Mouse (Mus musculus) CH12.LX (cell line): ENCODE results near the gene Plod3.

Experiments
- CHD1 ChIP-seq: IDR thresholded peaks from 2 replicates; pipeline ENCODE4 v1.6.1; 2012; ENCODE audit warnings: low read depth, low read length, improper control_type of control experiment, inconsistent platforms
- CHD2 ChIP-seq: IDR thresholded peaks from 2 replicates; pipeline ENCODE4 v1.6.1; 2011; ENCODE audit warnings: low read length, improper control_type of control experiment
- CTCF ChIP-seq, 2 experiments: IDR thresholded peaks in 1 of 2; conservative IDR thresholded peaks in 1 of 2; 2 replicates each; pipeline ENCODE4 v1.5.1; 2011 to 2012; ENCODE audit warnings: low read depth in 2 of 2, low read length in 2 of 2, improper control_type of control experiment in 1 of 2, inconsistent platforms in 1 of 2, mild to moderate bottlenecking in 1 of 2, moderate library complexity in 1 of 2
- ELF1 ChIP-seq: IDR thresholded peaks from 2 replicates; pipeline ENCODE4 v1.6.1; 2014; ENCODE audit warnings: low read depth, mild to moderate bottlenecking, inconsistent platforms, low read length, improper control_type of control experiment
- EP300 ChIP-seq: IDR thresholded peaks from 2 replicates; pipeline ENCODE4 v1.6.1; 2011; ENCODE audit warnings: low read length, improper control_type of control experiment
- KAT2A ChIP-seq: IDR thresholded peaks from 2 replicates; pipeline ENCODE4 v1.6.1; 2012; ENCODE audit warnings: low read length, improper control_type of control experiment, inconsistent platforms; ENCODE audit not compliant: insufficient replicate concordance
- MAZ ChIP-seq: IDR thresholded peaks from 2 replicates; pipeline ENCODE4 v1.6.1; 2012; ENCODE audit warnings: low read depth, mild to moderate bottlenecking, inconsistent platforms, low read length, improper control_type of control experiment, moderate library complexity
- NELFE ChIP-seq: IDR thresholded peaks from 2 replicates; pipeline ENCODE4 v1.6.1; 2011; ENCODE audit warnings: low read depth, low read length, improper control_type of control experiment
- PAX5 ChIP-seq: IDR thresholded peaks from 2 replicates; pipeline ENCODE4 v1.6.1; 2012; ENCODE audit warnings: low read length, inconsistent platforms, mixed read lengths
- POLR2A ChIP-seq: IDR thresholded peaks from 2 replicates; pipeline ENCODE4 v1.6.1; 2011; ENCODE audit warnings: low read depth, mild to moderate bottlenecking, improper control_type of control experiment, low read length
- POLR2AphosphoS2 ChIP-seq: IDR thresholded peaks from 2 replicates; pipeline ENCODE4 v1.6.1; 2011; ENCODE audit warnings: low read depth, low read length, improper control_type of control experiment
- RCOR1 ChIP-seq: conservative IDR thresholded peaks from 2 replicates; pipeline ENCODE4 v1.6.1; 2012; ENCODE audit warnings: low read depth, mild to moderate bottlenecking, inconsistent platforms, low read length, improper control_type of control experiment
- TBP ChIP-seq: conservative IDR thresholded peaks from 2 replicates; pipeline ENCODE4 v1.6.1; 2011; ENCODE audit warnings: low read depth, low read length, improper control_type of control experiment
- TCF12 ChIP-seq: IDR thresholded peaks from 2 replicates; pipeline ENCODE4 v1.6.1; 2014; ENCODE audit warnings: low read depth, mild to moderate bottlenecking, inconsistent platforms, low read length, improper control_type of control experiment

- TF ChIP-seq KAT2A (no peak), CTCF (conservative IDR thresholded peaks at IDR 0.05 in 1 of 2, IDR thresholded peaks at IDR 0.05 in 1 of 2; ENCODE audit: low read depth in 2 of 2, low read length in 2 of 2) (no peak), CHD2 (no peak), RCOR1 (no peak), ELF1 (no peak), EP300 (no peak), MAZ (no peak), TBP (no peak), CHD1 (no peak), POLR2A (no peak), TCF12 (no peak), POLR2AphosphoS2 (no peak), NELFE (no peak), PAX5 (no peak)
Measured at GRCm38 (mm10) chr5:136965210-136965609, 21.6 kb upstream of the Plod3 start.
